Mouse (Mus musculus): ENCODE data around the gene Polm. TPM values are rescaled to one million over a fixed set of nuclear protein-coding genes. Genes with fewer than 3 reads are reported as not detected.
"Not testable (repeated sequence)": the region's sequence is repeated elsewhere in the genome, so short reads cannot be mapped to it uniquely, and the experiment has no call there.

The Polm gene
- polyA plus RNA-seq, 1 experiment from 2014 or later, result 9.9 TPM

DNA sequence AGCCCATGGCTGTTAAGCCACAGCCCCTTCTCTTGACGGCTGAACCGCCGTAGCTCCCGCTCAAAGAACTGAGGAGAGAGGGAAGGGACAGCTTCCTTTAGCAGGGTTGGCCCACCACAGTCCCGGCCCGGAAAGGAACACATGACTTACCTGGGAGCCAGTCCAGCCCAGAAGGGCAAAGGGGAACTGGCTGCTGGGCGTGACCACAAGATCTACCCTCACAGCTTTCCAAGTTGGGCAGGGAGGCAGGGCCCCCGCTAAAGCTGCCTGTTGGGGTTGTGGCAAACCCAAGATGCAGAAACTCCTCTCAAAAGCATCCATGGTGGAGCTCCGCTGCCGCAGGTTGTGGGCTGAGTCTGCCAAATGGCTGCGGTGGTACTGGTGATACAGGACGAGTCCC, 8.5 kb downstream of the Polm start:
- Histone ChIP-seq H3K9ac (no peak overlapping the region), H3K4me1 (no peaks in the 10 kb centered on the region), H3K9me3 (no peaks in the 10 kb centered on the region), H3K27ac (no peak overlapping the region), H3K4me2 (replicated peaks) (no peak overlapping the region), H3K4me3 (no peak overlapping the region), H3K27me3 (no peaks in the 10 kb centered on the region), H3K36me3 (peaks cover 46% of the 10 kb centered on the region)
- 89% methylated on average over 12 of the region's 12 CpGs for WGBS
- ATAC-seq (ENCODE audit: insufficient number of reproducible peaks, insufficient read depth, low FRiP score, low TSS enrichment), result no peak

DNA sequence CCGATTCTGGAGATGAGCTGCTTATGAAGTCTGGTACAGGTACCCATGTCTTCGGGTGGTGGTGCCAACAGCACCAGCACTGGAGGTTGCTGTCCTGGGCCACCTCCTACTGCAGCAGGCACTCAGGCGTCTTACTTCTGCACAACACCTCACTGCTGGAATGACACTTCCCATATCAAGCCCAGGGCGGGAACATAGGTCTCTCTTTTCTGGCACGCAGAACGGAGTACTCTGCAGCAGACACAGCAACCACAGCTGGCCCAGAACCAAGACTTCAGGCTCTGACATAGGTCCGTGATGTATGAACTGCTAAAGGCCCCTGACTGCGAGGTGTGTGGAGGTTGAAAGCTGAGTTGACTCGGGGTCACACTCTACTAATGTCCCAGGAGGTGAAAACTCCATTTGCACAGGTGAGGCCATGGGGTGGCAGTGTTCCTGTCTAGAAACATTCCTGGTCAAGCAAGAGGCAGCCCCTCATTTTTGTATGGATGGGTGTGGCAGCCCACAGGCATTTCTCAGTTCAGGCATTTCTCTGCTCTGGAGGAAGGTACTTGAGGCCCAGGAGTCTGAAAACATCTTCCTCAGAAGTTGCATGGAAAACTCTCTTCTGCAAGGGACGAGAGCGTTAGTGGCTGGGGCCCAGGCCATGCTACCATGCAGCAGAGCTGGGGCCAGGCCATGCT, 9.2 kb downstream of the Polm start:
- H3K27ac ChIP-seq, result no peak overlapping the region
- 91% methylated on average over 11 of the region's 11 CpGs for WGBS
- no peaks in the 10 kb centered on the region for H3K9me3 ChIP-seq
- no peak overlapping the region for H3K4me3 ChIP-seq
- H3K36me3 ChIP-seq, result peaks cover 40% of the 10 kb centered on the region
- no peaks in the 10 kb centered on the region for H3K4me1 ChIP-seq
- no peak overlapping the region for H3K9ac ChIP-seq
- ATAC-seq (ENCODE audit: insufficient number of reproducible peaks, insufficient read depth, low FRiP score, low TSS enrichment), result no peak
- no peaks in the 10 kb centered on the region for H3K27me3 ChIP-seq
- no peak overlapping the region for H3K4me2 ChIP-seq (replicated peaks)

DNA sequence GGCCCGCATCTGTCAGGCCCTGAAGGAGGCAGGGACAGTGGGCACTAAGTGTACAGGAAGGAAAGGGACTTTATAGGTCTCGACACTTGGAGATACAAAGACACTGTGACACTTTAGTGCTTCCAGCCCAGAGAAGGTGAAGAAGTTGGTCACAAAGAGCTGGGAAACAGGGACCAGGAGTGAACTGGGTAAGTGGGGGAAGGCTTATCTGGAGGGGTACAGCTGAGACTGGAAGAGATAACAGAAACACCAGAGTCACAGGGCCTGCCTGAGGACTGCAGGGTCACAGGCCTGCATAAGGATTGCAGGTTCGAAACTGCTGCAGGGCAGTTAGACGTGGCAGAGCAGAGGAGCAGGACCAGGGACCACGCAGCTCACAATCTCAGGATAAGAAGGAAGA, 9.9 kb downstream of the Polm start:
- ATAC-seq (ENCODE audit: insufficient number of reproducible peaks, insufficient read depth, low FRiP score, low TSS enrichment), result no peak
- H3K27ac ChIP-seq, result no peak overlapping the region
- peaks cover 37% of the 10 kb centered on the region for H3K36me3 ChIP-seq
- H3K9me3 ChIP-seq, result no peaks in the 10 kb centered on the region
- no peak overlapping the region for H3K9ac ChIP-seq
- no peak overlapping the region for H3K4me2 ChIP-seq (replicated peaks)
- H3K27me3 ChIP-seq, result no peaks in the 10 kb centered on the region
- H3K4me3 ChIP-seq, result no peak overlapping the region
- 85% methylated on average over 5 of the region's 5 CpGs for WGBS
- H3K4me1 ChIP-seq, result no peaks in the 10 kb centered on the region

DNA sequence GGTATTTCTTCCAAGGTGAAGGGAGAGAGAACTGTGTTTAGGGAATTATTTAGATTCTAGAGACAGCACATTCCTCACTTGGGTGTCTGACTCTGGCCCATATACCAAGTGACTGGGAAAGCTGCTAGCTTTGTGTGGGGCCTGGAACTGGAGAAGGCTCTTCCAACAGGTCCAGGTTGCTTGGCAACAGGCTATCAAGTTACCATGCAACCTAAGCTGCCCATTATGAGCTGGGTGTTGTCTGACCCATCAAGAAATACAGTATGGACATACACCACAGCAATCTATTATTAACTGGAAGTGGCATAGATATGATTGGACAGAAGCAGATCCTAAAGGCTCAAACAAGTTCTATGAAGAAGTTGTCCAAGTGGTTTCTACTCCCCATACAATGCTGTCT, 12.4 kb downstream of the Polm start:
- Histone ChIP-seq H3K27me3 (no peaks in the 10 kb centered on the region), H3K36me3 (peaks cover 24% of the 10 kb centered on the region), H3K4me2 (replicated peaks) (no peak overlapping the region), H3K27ac (no peak overlapping the region), H3K9ac (no peak overlapping the region), H3K9me3 (no peaks in the 10 kb centered on the region), H3K4me1 (no peaks in the 10 kb centered on the region), H3K4me3 (no peak overlapping the region)
- no peak for ATAC-seq (ENCODE audit: insufficient number of reproducible peaks, insufficient read depth, low FRiP score, low TSS enrichment)

DNA sequence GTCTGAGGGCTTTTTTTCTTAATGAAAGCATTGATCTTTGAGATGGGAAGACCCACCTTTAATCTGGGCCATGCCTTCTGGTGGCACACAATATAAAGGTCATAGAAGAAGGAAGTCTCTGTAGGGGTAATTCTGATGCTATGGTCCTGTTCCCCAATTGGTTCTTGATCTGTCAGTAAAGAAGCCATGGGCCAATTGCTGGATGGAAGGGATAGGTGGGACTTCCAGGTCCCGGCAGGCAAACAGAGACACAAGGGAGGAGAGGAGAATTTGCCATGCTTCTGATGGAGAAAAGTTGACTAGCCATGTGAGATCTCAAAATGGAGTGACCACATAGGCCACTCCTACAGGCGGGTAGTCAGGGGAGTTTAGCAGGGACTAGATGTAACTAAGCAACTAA, 18.6 kb downstream of the Polm start:
- 67% methylated on average over 2 of the region's 2 CpGs for WGBS
- no peaks in the 10 kb centered on the region for H3K4me1 ChIP-seq

DNA sequence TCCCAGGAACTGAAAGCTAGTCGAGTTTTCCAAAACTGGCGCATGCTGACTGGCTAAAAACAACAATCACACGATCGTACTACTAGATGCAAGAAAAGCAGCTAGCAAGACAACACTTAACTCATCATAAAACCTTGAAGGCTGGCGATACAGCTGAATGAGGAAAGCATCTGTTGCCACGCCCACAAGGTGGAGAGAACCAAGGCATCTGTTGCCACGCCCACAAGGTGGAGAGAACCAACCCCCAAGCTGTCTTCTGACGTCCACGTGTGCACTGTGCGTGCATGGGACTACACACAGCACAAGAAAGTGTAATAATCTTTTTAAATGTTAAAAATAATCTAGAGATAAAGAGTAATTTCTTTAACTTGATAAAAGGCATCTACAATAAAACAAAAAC, 24.4 kb downstream of the Polm start:
- 81% methylated on average over 10 of the region's 10 CpGs for whole genome bisulfite sequencing
- H3K9me3 ChIP-seq, result no peaks in the 10 kb centered on the region
- no peaks in the 10 kb centered on the region for H3K27me3 ChIP-seq
- no peak overlapping the region for H3K27ac ChIP-seq
- H3K9ac ChIP-seq, result no peak overlapping the region
- H3K4me2 ChIP-seq (replicated peaks), result no peak overlapping the region
- H3K36me3 ChIP-seq, result no peaks in the 10 kb centered on the region
- H3K4me3 ChIP-seq, result no peak overlapping the region
- ATAC-seq (ENCODE audit: insufficient number of reproducible peaks, insufficient read depth, low FRiP score, low TSS enrichment), result no peak
- H3K4me1 ChIP-seq, result no peaks in the 10 kb centered on the region

More for the DNA sequence above, 18.6 kb downstream of the Polm start:
- H3K9ac ChIP-seq, result no peak overlapping the region
- no peak for ATAC-seq (ENCODE audit: insufficient number of reproducible peaks, insufficient read depth, low FRiP score, low TSS enrichment)
- H3K4me2 ChIP-seq (replicated peaks), result no peak overlapping the region
- no peak overlapping the region for H3K4me3 ChIP-seq
- no peaks in the 10 kb centered on the region for H3K36me3 ChIP-seq
- no peaks in the 10 kb centered on the region for H3K9me3 ChIP-seq
- H3K27me3 ChIP-seq, result no peaks in the 10 kb centered on the region
- H3K27ac ChIP-seq, result no peak overlapping the region

DNA sequence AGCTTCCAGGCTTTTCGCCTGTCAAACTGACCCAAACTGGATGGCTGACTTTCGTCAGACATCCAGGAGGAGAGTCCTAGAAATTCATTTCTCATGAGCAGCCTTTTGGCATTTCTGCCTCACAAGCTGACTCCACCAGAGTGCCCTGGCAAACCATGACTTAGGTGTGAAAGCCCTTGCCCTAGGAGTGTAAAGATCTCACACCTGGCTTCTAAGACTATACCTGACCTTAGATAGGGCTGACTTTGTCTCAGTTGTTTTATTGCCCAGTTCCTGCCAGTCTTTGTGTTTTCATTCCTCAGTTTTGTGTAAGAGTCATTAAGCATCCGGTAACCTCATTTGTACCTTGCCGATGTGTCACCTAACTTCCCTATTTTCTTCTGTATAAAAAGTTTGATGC, 28.3 kb downstream of the Polm start:
- H3K4me1 ChIP-seq; H3K36me3 ChIP-seq; H3K9ac ChIP-seq; H3K4me3 ChIP-seq; H3K9me3 ChIP-seq; H3K4me2 ChIP-seq (replicated peaks); H3K27me3 ChIP-seq; ATAC-seq (ENCODE audit: insufficient number of reproducible peaks, insufficient read depth, low FRiP score, low TSS enrichment); H3K27ac ChIP-seq: not testable (repeated sequence)
- WGBS, result 89% methylated on average over 4 of the region's 4 CpGs

DNA sequence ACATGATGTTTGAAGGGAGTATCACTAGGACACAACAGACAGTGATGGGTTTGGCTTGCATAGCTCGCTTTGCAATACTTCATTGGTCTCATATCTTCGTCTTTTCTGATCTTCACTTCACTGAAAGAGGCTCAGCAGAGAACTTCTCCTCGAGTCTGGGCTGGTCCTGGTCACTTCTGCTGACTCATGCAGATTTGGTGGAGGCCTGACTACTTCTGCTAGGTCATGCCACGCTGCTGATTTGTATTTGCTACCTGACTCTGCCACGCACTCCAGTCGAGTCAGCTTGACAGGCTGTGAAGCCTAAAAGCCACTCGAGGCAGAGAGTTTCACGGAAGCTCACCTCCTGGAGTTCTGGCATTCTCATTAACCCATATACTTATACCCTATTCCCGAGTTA, 29.9 kb downstream of the Polm start:
- H3K27ac ChIP-seq, result no peak overlapping the region
- no peaks in the 10 kb centered on the region for H3K9me3 ChIP-seq
- H3K9ac ChIP-seq, result no peak overlapping the region
- no peak for ATAC-seq (ENCODE audit: insufficient number of reproducible peaks, insufficient read depth, low FRiP score, low TSS enrichment)
- H3K4me3 ChIP-seq, result no peak overlapping the region
- H3K27me3 ChIP-seq, result no peaks in the 10 kb centered on the region
- H3K4me2 ChIP-seq (replicated peaks), result no peak overlapping the region
- peaks cover 10% of the 10 kb centered on the region for H3K4me1 ChIP-seq
- H3K36me3 ChIP-seq, result no peaks in the 10 kb centered on the region
- 83% methylated on average over 9 of the region's 9 CpGs for WGBS

DNA sequence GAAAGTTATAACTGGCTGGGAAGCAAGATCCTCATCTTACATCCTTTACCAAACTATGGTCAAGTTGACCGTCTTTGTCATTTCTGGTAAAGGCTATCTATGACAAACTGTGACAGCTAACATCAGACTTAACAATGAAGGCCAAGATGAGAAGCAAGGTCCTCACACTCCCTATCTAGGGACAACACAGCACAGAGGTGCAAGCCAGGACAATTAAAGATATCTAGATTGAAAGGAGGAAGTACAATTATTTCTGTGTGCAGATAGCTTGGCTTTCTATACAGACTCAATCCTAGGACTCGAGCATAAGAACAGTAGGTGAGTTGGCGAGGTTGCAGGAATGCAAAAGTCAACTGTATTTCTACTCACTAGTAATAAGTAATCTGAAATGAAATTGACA, 32.1 kb downstream of the Polm start:
- Histone ChIP-seq H3K27me3 (no peaks in the 10 kb centered on the region), H3K9me3 (no peaks in the 10 kb centered on the region), H3K36me3 (peaks cover 8% of the 10 kb centered on the region), H3K4me1 (peaks cover 18% of the 10 kb centered on the region), H3K4me3 (no peak overlapping the region), H3K4me2 (replicated peaks) (no peak overlapping the region), H3K9ac (no peak overlapping the region), H3K27ac (no peak overlapping the region)
- no peak for ATAC-seq (ENCODE audit: insufficient number of reproducible peaks, insufficient read depth, low FRiP score, low TSS enrichment)
- 79% methylated on average over 3 of the region's 3 CpGs for WGBS

DNA sequence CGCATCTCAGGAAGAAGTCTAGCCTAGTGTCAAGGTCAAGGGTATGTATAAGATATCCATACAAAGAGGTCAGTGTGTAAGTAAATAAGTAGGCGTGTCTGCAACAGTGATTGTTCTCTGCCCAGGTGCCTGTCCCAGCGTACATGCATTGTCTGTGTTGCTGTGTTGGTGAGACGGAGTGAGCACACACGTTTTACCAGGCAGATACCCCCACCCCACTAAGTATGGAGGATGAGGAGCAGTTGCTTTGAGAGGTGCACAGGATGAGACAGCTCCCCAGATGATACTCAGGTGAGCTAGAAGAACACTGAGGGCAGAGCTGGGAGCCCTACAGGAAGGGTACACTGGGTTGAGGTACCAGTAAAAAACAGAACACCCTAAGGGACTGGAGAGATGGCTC, 33.6 kb downstream of the Polm start:
- 73% methylated on average over 5 of the region's 5 CpGs for WGBS
- no peak overlapping the region for H3K4me3 ChIP-seq
- H3K27me3 ChIP-seq, result no peaks in the 10 kb centered on the region
- no peak overlapping the region for H3K9ac ChIP-seq
- H3K36me3 ChIP-seq, result peaks cover 23% of the 10 kb centered on the region
- ATAC-seq (ENCODE audit: insufficient number of reproducible peaks, insufficient read depth, low FRiP score, low TSS enrichment), result no peak
- H3K4me1 ChIP-seq, result peaks cover 18% of the 10 kb centered on the region
- no peak overlapping the region for H3K4me2 ChIP-seq (replicated peaks)
- no peaks in the 10 kb centered on the region for H3K9me3 ChIP-seq
- no peak overlapping the region for H3K27ac ChIP-seq

DNA sequence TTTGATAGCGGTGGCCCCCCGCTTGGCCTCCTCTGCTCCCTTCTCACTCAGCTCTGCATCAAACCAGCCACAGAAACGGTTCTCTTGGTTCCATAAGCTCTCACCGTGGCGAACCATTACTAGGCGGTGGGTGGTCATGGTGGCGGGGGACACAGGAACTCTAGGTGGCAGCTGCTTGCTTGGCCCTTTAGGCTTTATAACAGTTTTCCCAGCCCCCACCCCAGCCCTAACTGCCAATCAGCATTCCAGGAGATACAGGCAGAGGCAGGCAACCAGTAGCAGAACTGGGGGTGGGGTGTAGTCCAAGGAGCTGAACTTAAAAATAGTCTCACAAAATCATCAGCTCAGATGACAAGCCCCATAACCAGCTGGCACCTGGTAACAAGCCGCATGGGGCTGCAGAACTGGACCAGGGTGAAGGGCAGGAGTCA, 34.2 kb downstream of the Polm start, which contains the start of gene Pgam2:
TSS of gene Pgam2 (minus strand) at position 183 of the 431 bp plus-strand sequence.
- Histone ChIP-seq H3K9me3 (no peaks in the 10 kb centered on the region), H3K4me3 (no peak within 1 kb of the TSS), H3K27ac (no peak within 1 kb of the TSS), H3K4me1 (peaks cover 18% of the 10 kb centered on the region), H3K4me2 (replicated peaks) (no peak within 1 kb of the TSS), H3K27me3 (no peaks in the 10 kb centered on the region), H3K9ac (no peak within 1 kb of the TSS), H3K36me3 (peaks cover 29% of the 10 kb centered on the region)
- peak; percentile 36; the same call in 1 of the 2 replicates for ATAC-seq (ENCODE audit: insufficient number of reproducible peaks, insufficient read depth, low FRiP score, low TSS enrichment)
- WGBS, result 42% methylated on average over 8 of the region's 8 CpGs

DNA sequence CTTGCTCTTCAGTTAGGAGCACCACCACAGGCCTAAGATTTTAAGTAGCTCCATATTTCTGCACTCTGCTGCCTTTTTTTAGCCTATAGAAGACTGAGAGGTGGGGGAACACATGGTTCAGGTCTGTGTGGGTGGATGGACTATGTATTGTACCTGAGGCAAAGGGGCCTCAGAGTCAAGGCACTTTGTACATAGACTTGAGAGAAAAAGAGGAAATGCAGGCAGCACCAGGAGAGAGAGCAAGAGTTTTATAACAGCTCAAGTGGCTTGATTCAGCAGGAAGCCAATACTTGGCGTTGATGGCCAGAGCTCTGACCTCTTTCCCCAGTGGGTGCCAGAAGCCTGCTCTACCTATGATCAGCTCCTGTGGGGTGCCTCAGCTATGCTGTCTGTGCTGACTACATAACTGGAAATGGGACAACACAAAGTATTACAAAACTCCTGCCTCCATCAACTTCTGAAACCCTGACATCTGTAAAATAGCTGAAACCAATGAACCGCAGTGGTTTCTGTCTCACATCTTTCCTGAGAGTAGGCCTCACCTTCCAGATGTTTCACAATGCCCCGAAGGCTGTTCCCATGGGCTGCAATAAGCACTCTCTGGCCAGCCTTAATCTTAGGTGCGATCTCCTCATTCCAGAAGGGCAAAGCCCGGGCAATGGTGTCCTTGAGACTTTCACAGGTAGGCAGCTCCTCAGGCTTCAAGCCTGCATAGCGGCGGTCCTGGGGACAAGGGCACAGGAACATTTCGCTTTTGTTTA, 35.2 kb downstream of the Polm start:
- Histone ChIP-seq H3K4me3 (no peak overlapping the region), H3K27ac (no peak overlapping the region), H3K27me3 (no peaks in the 10 kb centered on the region), H3K9me3 (no peaks in the 10 kb centered on the region), H3K36me3 (peaks cover 37% of the 10 kb centered on the region), H3K9ac (no peak overlapping the region), H3K4me1 (peaks cover 18% of the 10 kb centered on the region), H3K4me2 (replicated peaks) (no peak overlapping the region)
- no peak for ATAC-seq (ENCODE audit: insufficient number of reproducible peaks, insufficient read depth, low FRiP score, low TSS enrichment)
- WGBS, result 77% methylated on average over 8 of the region's 8 CpGs

Measured in embryonic facial prominence, embryonic 12.5 days (tissue).